Mouse (Mus musculus) bone marrow macrophage, adult 2 months (primary cell): ENCODE measurements around the gene Nup210.

Experiments used
- CTCF ChIP-seq: IDR thresholded peaks from 2 replicates; pipeline ENCODE4 v1.5.1; 2012; ENCODE audit warnings: low read depth, mild to moderate bottlenecking, low read length, moderate library complexity
- POLR2A ChIP-seq: IDR thresholded peaks from 2 replicates; pipeline ENCODE4 v1.6.1; 2012; ENCODE audit warnings: mild to moderate bottlenecking, low read depth, low read length, borderline replicate concordance

DNA sequence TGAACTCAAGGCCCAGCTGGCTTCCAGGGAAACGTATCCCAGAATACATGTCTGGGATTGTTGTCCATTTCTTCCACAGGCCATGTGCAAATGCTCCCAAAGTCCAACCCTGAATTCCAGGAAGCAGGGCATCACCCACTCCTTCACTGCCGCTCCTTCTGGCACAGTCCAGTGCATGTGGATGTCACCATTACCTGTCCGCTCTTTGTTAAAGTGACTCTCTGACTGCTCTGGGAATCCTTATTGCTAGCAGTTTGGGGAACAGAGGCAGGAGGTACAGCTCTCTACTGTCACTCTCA lies 4.7 kb downstream of the Nup210 start:
- no peak for TF ChIP-seq CTCF
- no peak for TF ChIP-seq POLR2A
